Mouse (Mus musculus) MEL (cell line): ENCODE results near the gene Ifngr2.

Source experiments
- CHD2 ChIP-seq: IDR thresholded peaks from 2 replicates; pipeline ENCODE4 v1.6.1; 2011; ENCODE audit warnings: low read length, improper control_type of control experiment
- CTCF ChIP-seq, 3 experiments: IDR thresholded peaks in 2 of 3; conservative IDR thresholded peaks in 1 of 3; 2 replicates each; pipeline ENCODE4 v1.5.1; 2011 to 2012; ENCODE audit warnings: low read length in 3 of 3, low read depth in 2 of 3, mild to moderate bottlenecking in 2 of 3, improper control_type of control experiment in 1 of 3, inconsistent platforms in 1 of 3, mixed read lengths in 1 of 3, moderate library complexity in 1 of 3; ENCODE audit not compliant: control insufficient read depth in 1 of 3, insufficient read depth in 1 of 3, poor library complexity in 1 of 3, severe bottlenecking in 1 of 3
- E2F4 ChIP-seq: IDR thresholded peaks from 2 replicates; pipeline ENCODE4 v1.6.1; 2011; ENCODE audit warnings: low read depth, low read length, improper control_type of control experiment, borderline replicate concordance
- ETS1 ChIP-seq: IDR thresholded peaks from 2 replicates; pipeline ENCODE4 v1.6.1; 2012; ENCODE audit warnings: low read depth, mild to moderate bottlenecking, inconsistent platforms, low read length, improper control_type of control experiment, moderate library complexity
- GABPA ChIP-seq: IDR thresholded peaks from 2 replicates; pipeline ENCODE4 v1.6.1; 2012; ENCODE audit warnings: low read depth, mild to moderate bottlenecking, inconsistent platforms, low read length, improper control_type of control experiment, moderate library complexity
- HCFC1 ChIP-seq: IDR thresholded peaks from 2 replicates; pipeline ENCODE4 v1.6.1; 2012; ENCODE audit warnings: low read depth, mild to moderate bottlenecking, inconsistent platforms, low read length, improper control_type of control experiment, moderate library complexity
- MYB ChIP-seq: IDR thresholded peaks from 2 replicates; pipeline ENCODE4 v1.6.1; 2011; ENCODE audit warnings: mild to moderate bottlenecking, low read depth, low read length, improper control_type of control experiment
- MYC ChIP-seq: IDR thresholded peaks from 2 replicates; pipeline ENCODE4 v1.6.1; 2011; ENCODE audit warnings: low read depth, mild to moderate bottlenecking, low read length, improper control_type of control experiment, moderate library complexity
- NELFE ChIP-seq: IDR thresholded peaks from 2 replicates; pipeline ENCODE4 v1.6.1; 2011; ENCODE audit warnings: low read depth, low read length, improper control_type of control experiment
- POLR2A ChIP-seq, 2 experiments: IDR thresholded peaks; 2 replicates each; pipeline ENCODE4 v1.6.1; 2011 to 2012; ENCODE audit warnings: low read length in 2 of 2, mild to moderate bottlenecking in 2 of 2, control low read depth in 1 of 2, improper control_type of control experiment in 1 of 2, low read depth in 1 of 2, moderate library complexity in 1 of 2; ENCODE audit not compliant: control insufficient read depth in 1 of 2, insufficient read depth in 1 of 2, poor library complexity in 1 of 2
- SMC3 ChIP-seq: IDR thresholded peaks from 2 replicates; pipeline ENCODE4 v1.6.1; 2011; ENCODE audit warnings: low read depth, low read length, improper control_type of control experiment
- TAL1 ChIP-seq: IDR thresholded peaks from 2 replicates; pipeline ENCODE4 v1.6.1; 2012; ENCODE audit warnings: mild to moderate bottlenecking, inconsistent platforms, low read length, moderate library complexity, mixed read lengths
- TCF12 ChIP-seq: IDR thresholded peaks from 2 replicates; pipeline ENCODE4 v1.6.1; 2014; ENCODE audit warnings: low read depth, mild to moderate bottlenecking, inconsistent platforms, low read length, improper control_type of control experiment, moderate library complexity
- ZMIZ1 ChIP-seq: IDR thresholded peaks from 2 replicates; pipeline ENCODE4 v1.6.1; 2012; ENCODE audit warnings: low read depth, mild to moderate bottlenecking, inconsistent platforms, low read length, improper control_type of control experiment, moderate library complexity

DNA sequence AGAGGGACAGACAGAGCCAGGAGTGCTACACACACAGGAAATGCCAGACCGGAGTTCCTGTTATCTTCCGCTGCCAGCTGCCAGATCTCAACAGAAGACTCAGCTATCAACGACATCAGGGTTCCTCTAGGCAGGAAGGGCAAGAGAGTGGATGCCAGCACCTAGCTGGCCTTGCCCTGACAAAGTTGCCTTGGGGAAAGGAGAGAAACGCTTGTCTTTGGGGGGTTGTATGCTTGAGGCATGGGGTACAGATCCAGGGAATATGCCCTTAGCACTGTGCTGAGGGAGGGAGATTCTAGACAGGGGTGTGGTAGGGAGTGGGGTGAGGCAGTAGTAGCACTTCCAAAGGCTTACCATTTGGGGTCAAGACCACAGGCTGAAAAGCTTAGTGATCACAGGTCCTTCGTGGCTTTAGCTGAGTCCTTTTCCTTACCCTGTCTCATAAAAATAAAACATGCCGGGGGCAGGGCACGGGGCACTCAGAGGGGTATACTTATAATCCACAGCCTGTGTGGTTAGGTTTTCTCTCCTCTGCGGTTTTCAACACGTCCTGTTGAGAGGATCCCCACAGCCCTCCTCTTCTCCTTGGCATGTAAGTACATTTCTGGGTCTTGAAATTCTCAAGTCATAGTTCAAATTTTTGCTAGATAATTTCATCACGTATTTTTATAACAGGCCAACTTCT, 1.1 kb upstream of the Ifngr2 start:
- no peak for TF ChIP-seq E2F4
- TF ChIP-seq POLR2A (IDR thresholded peaks at IDR 0.05; ENCODE audit: control insufficient read depth in 1 of 2, insufficient read depth in 1 of 2, low read depth in 1 of 2, low read length in 2 of 2, poor library complexity in 1 of 2), result peak in 1 of 2 experiments; percentile 42; a peak in 1 of 4 replicates
- no peak for TF ChIP-seq CTCF (IDR thresholded peaks at IDR 0.05 in 2 of 3, conservative IDR thresholded peaks at IDR 0.05 in 1 of 3; ENCODE audit: control insufficient read depth in 1 of 3, insufficient read depth in 1 of 3, low read depth in 2 of 3, low read length in 3 of 3, poor library complexity in 1 of 3, severe bottlenecking in 1 of 3)
- peak; percentile 99 for TF ChIP-seq TCF12
- TF ChIP-seq ZMIZ1, result no peak
- TF ChIP-seq GABPA, result no peak
- 0 out of 2 replicates have a peak, but pooled peaks have one; percentile 11 for TF ChIP-seq MYC
- no peak for TF ChIP-seq SMC3
- no peak for TF ChIP-seq CHD2
- TF ChIP-seq MYB, result peak; percentile 88
- TF ChIP-seq ETS1, result peak; percentile 88
- peak; percentile 100 for TF ChIP-seq TAL1
- TF ChIP-seq NELFE, result no peak
- no peak for TF ChIP-seq HCFC1
